Mouse (Mus musculus): ENCODE measurements at regions not wholly inside any gene's neighbourhood (a gene's known extent, or its start where the extent isn't known, plus 50 kb on each side); places are given as distances from the start of the nearest gene placed in this dataset.

DNA sequence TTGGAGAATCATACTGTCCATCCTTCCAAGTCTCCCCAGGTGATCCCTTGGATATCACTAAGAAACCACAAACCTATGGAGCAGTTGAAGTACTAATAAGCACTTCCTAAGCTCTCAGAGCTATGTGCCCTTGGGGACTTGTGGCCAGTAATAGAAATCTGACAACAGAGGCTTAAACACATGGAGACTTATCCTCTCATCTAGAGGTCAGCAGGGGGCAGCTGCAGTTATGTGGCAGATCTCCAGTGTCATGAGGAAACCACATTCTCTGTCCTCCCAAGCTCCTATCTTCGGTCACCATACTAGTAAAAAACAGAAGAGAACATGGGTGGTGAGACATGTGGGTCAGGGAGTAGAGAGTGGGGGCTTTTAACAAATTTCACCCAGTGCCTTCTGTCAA is 99.4 kb upstream of the Ppp3ca start:
- Histone ChIP-seq H3K9ac (ENCODE audit: low read length) (no peak overlapping the region), H3K9me3 (ENCODE audit: control insufficient read depth, low read length) (no peaks in the 10 kb centered on the region), H3K36me3 (ENCODE audit: control insufficient read depth, insufficient read depth, low read length) (no peaks in the 10 kb centered on the region), H3K27me3 (ENCODE audit: control insufficient read depth, insufficient read depth, low read length) (no peaks in the 10 kb centered on the region), H3K27ac (replicated peaks) (no peak overlapping the region), H3K4me3 (ENCODE audit: low read depth, low read length) (no peak overlapping the region), H3K4me2 (replicated peaks; ENCODE audit: low read depth) (no peak overlapping the region), H3K4me1 (replicated peaks; ENCODE audit: control insufficient read depth, insufficient read depth) (no peaks in the 10 kb centered on the region)
- ATAC-seq (ENCODE audit: low FRiP score, low TSS enrichment) (no peak), DNase-seq (ENCODE audit: low spot score) (no peak)
- no peak for TF ChIP-seq CTCF (IDR thresholded peaks at IDR 0.05; ENCODE audit: low read depth)
- no peak for TF ChIP-seq EP300 (optimal IDR thresholded peaks at IDR 0.05)
- 67% methylated on average over 1 of the region's 1 CpGs for WGBS

DNA sequence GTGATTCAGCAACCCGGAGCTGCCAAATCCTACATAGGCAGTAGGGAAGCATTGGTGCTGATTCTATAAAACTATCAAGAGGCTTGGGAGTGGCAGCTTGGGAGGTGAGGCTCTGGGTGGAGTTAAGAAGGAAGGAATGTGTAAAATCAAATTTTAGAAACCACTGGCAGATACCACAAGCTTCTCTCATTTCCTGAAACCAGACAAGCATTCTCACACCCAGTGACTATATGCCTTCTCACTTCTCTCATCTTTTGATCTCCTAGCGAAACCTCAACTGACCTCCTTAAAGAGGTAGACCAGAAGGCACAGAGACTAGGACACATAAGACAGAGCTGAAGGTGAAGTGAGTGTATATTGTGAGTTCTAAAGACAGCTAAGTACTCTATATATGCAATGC is 113.4 kb upstream of the Ppp3ca start:
- no peak overlapping the region for H3K4me2 ChIP-seq (replicated peaks; ENCODE audit: low read depth)
- no peaks in the 10 kb centered on the region for H3K36me3 ChIP-seq (ENCODE audit: control insufficient read depth, insufficient read depth, low read length)
- no peak for ATAC-seq (ENCODE audit: low FRiP score, low TSS enrichment)
- H3K4me1 ChIP-seq (replicated peaks; ENCODE audit: control insufficient read depth, insufficient read depth): no peaks in the 10 kb centered on the region
- H3K9ac ChIP-seq (ENCODE audit: low read length): no peak overlapping the region
- no peaks in the 10 kb centered on the region for H3K9me3 ChIP-seq (ENCODE audit: control insufficient read depth, low read length)
- H3K27ac ChIP-seq (replicated peaks): no peak overlapping the region
- no peak overlapping the region for H3K4me3 ChIP-seq (ENCODE audit: low read depth, low read length)
- no peak for DNase-seq (ENCODE audit: low spot score)
- TF ChIP-seq CTCF (IDR thresholded peaks at IDR 0.05; ENCODE audit: low read depth) (no peak), EP300 (optimal IDR thresholded peaks at IDR 0.05) (no peak)
- H3K27me3 ChIP-seq (ENCODE audit: control insufficient read depth, insufficient read depth, low read length): no peaks in the 10 kb centered on the region
- WGBS: 82% methylated on average over 2 of the region's 2 CpGs

GRCm38 (mm10) chr3:136549471-136549870 is 120.5 kb upstream of the Ppp3ca start:
- H3K36me3 ChIP-seq (ENCODE audit: control insufficient read depth, insufficient read depth, low read length): no peaks in the 10 kb centered on the region
- ATAC-seq (ENCODE audit: low FRiP score, low TSS enrichment) (no peak), DNase-seq (ENCODE audit: low spot score) (no peak)
- no peaks in the 10 kb centered on the region for H3K27me3 ChIP-seq (ENCODE audit: control insufficient read depth, insufficient read depth, low read length)
- 73% methylated on average over 1 of the region's 1 CpGs for WGBS
- H3K4me1 ChIP-seq (replicated peaks; ENCODE audit: control insufficient read depth, insufficient read depth): no peaks in the 10 kb centered on the region
- no peak overlapping the region for H3K27ac ChIP-seq (replicated peaks)
- no peaks in the 10 kb centered on the region for H3K9me3 ChIP-seq (ENCODE audit: control insufficient read depth, low read length)
- H3K4me2 ChIP-seq (replicated peaks; ENCODE audit: low read depth): no peak overlapping the region
- TF ChIP-seq CTCF (IDR thresholded peaks at IDR 0.05; ENCODE audit: low read depth): no peak
- no peak for TF ChIP-seq EP300 (optimal IDR thresholded peaks at IDR 0.05)
- no peak overlapping the region for H3K4me3 ChIP-seq (ENCODE audit: low read depth, low read length)
- no peak overlapping the region for H3K9ac ChIP-seq (ENCODE audit: low read length)

- Histone ChIP-seq H3K4me1 (replicated peaks; ENCODE audit: control insufficient read depth, insufficient read depth) (no peaks in the 10 kb centered on the region), H3K4me2 (replicated peaks; ENCODE audit: low read depth) (no peak overlapping the region), H3K9ac (ENCODE audit: low read length) (no peak overlapping the region), H3K27ac (replicated peaks) (no peak overlapping the region), H3K27me3 (ENCODE audit: control insufficient read depth, insufficient read depth, low read length) (no peaks in the 10 kb centered on the region), H3K9me3 (ENCODE audit: control insufficient read depth, low read length) (no peaks in the 10 kb centered on the region), H3K36me3 (ENCODE audit: control insufficient read depth, insufficient read depth, low read length) (no peaks in the 10 kb centered on the region), H3K4me3 (ENCODE audit: low read depth, low read length) (no peak overlapping the region)
- no peak for TF ChIP-seq EP300 (optimal IDR thresholded peaks at IDR 0.05)
- TF ChIP-seq CTCF (IDR thresholded peaks at IDR 0.05; ENCODE audit: low read depth): no peak
- 90% methylated on average over 1 of the region's 1 CpGs for WGBS
- ATAC-seq (ENCODE audit: low FRiP score, low TSS enrichment) (no peak), DNase-seq (ENCODE audit: low spot score) (no peak)
Measured at GRCm38 (mm10) chr3:136531604-136532003, 138.3 kb upstream of the Ppp3ca start.

DNA sequence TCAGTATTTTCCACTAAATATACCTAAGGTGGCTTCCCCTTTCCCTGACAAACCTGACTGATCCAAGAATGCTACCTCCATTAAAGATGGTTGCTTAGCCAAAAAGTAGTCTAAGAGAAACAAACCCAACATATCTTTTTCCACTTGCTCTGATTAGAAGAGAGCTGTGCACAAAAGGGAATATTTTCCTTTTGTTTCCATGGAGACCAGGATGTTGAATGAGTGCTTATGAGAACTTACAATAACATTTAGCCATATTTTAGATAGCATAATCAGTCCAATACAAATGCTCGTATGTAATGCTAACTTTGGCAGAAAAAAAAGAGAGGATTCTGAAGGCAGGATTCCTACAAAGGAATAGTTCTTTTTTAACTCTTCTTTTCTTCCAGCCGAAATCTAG is 161.3 kb upstream of the Ppp3ca start:
- no peaks in the 10 kb centered on the region for H3K27me3 ChIP-seq (ENCODE audit: control insufficient read depth, insufficient read depth, low read length)
- DNase-seq (ENCODE audit: low spot score) (no peak), ATAC-seq (ENCODE audit: low FRiP score, low TSS enrichment) (no peak)
- H3K9me3 ChIP-seq (ENCODE audit: control insufficient read depth, low read length): no peaks in the 10 kb centered on the region
- TF ChIP-seq CTCF (IDR thresholded peaks at IDR 0.05; ENCODE audit: low read depth) (no peak), EP300 (optimal IDR thresholded peaks at IDR 0.05) (no peak)
- no peaks in the 10 kb centered on the region for H3K4me1 ChIP-seq (replicated peaks; ENCODE audit: control insufficient read depth, insufficient read depth)
- no peaks in the 10 kb centered on the region for H3K36me3 ChIP-seq (ENCODE audit: control insufficient read depth, insufficient read depth, low read length)
- no peak overlapping the region for H3K27ac ChIP-seq (replicated peaks)
- 30% methylated on average over 2 of the region's 2 CpGs for WGBS
- H3K9ac ChIP-seq (ENCODE audit: low read length): no peak overlapping the region
- H3K4me2 ChIP-seq (replicated peaks; ENCODE audit: low read depth): no peak overlapping the region
- no peak overlapping the region for H3K4me3 ChIP-seq (ENCODE audit: low read depth, low read length)

DNA sequence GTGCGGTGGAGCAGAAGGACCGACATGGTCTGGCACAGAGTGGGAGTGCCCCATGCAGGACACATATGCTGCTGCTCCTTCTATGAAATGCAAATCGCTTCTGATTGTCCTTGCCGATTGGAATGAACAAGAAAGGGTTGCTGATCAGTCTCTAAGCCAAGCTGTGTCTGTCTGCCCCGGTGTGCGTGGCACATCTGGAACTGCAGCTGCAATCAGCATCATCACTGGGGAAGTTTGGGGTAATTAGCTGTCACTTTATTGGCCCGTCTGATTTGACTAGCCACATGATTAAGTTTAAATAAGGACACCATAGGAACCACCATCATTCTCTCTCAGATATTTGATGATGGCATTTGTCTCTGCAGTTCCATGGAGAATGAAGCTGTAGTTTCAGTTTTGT is 162.9 kb upstream of the Ppp3ca start:
- Histone ChIP-seq H3K27ac (replicated peaks) (no peak overlapping the region), H3K9ac (ENCODE audit: low read length) (no peak overlapping the region), H3K4me2 (replicated peaks; ENCODE audit: low read depth) (no peak overlapping the region), H3K4me3 (ENCODE audit: low read depth, low read length) (no peak overlapping the region), H3K27me3 (ENCODE audit: control insufficient read depth, insufficient read depth, low read length) (no peaks in the 10 kb centered on the region), H3K4me1 (replicated peaks; ENCODE audit: control insufficient read depth, insufficient read depth) (no peaks in the 10 kb centered on the region), H3K9me3 (ENCODE audit: control insufficient read depth, low read length) (no peaks in the 10 kb centered on the region), H3K36me3 (ENCODE audit: control insufficient read depth, insufficient read depth, low read length) (no peaks in the 10 kb centered on the region)
- ATAC-seq (ENCODE audit: low FRiP score, low TSS enrichment) (no peak), DNase-seq (ENCODE audit: low spot score) (no peak)
- TF ChIP-seq EP300 (optimal IDR thresholded peaks at IDR 0.05): no peak
- TF ChIP-seq CTCF (IDR thresholded peaks at IDR 0.05; ENCODE audit: low read depth): no peak
- WGBS: 86% methylated on average over 7 of the region's 7 CpGs

Measured in stomach, postnatal 0 days (tissue).